Comparison of ENCODE assay signal across 9 mouse cellular contexts in the genomic region with DNA sequence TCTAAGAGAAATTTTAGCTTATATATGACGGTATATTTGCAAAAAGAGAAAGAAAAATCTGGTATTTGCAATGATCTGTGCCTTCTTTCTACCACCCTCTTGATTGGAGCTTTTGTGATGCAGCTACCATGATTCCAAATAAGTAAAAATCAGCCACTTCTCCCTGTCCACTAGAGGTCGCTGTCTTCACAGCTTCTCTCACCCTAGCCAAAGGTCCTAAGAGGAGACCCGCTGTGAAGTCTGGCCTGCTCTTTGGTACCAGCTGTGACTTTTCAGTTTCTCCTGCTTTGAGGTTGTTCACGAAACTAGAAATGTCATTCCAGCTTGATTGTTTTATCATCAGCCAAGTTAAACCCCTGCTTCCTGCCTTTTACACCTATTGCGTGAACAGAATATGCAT. TPM values are rescaled to one million over a fixed set of nuclear protein-coding genes. Genes with fewer than 3 reads are reported as not detected.
DNase-seq lines count a peak whose midpoint lies in the region; ATAC-seq and TF ChIP-seq lines count a peak whose summit lies in the region.
"Had no signal": no experiment of that assay in that cellular context is flagged by ENCODE, and none has a peak within 500 bp of the region (broad histone marks: within the 10 kb centered on the region; RNA-seq: fewer than 3 reads in every experiment).

No protein-coding gene starts in this region.

- no peak overlapping the region for H3K4me3 ChIP-seq in kidney, embryonic 14.5 days (ENCODE audit: low read length)
- no peak overlapping the region for H3K4me3 ChIP-seq in E14TG2a.4 (replicated peaks; ENCODE audit: low read length)
- H3K4me3 ChIP-seq: neural tube, embryonic 12.5 days had no signal

- no peaks in the 10 kb centered on the region for H3K27me3 ChIP-seq in kidney, embryonic 14.5 days (ENCODE audit: control insufficient read depth, insufficient read depth, low read length)
- H3K27me3 ChIP-seq in E14TG2a.4 (ENCODE audit: insufficient read depth, low read length): no peaks in the 10 kb centered on the region
- H3K27me3 ChIP-seq: neural tube, embryonic 12.5 days had no signal

- DNase-seq in kidney, adult 18-20 months: peak; percentile 9
- peak; percentile 80 for DNase-seq in ZHBTc4 (ENCODE audit: low read depth, low spot score)
- peak; percentile 28 to 30 for DNase-seq in lung, postnatal 4 days
- no peak for DNase-seq in right cerebral cortex, adult 2 months (ENCODE audit: low spot score in 2 of 2)
- no peak for DNase-seq in layer of hippocampus, adult 9-11 months

- H3K9ac ChIP-seq in kidney, embryonic 14.5 days (ENCODE audit: low read depth, low read length): no peak overlapping the region
- H3K9ac ChIP-seq: neural tube, embryonic 12.5 days had no signal

- peak; percentile 52 for TF ChIP-seq CTCF in E14TG2a.4 (conservative IDR thresholded peaks at IDR 0.05; ENCODE audit: low read length)

- no peaks in the 10 kb centered on the region for H3K9me3 ChIP-seq in kidney, embryonic 14.5 days (ENCODE audit: control insufficient read depth, low read length)
- H3K9me3 ChIP-seq in E14TG2a.4 (ENCODE audit: low read length): no peaks in the 10 kb centered on the region
- H3K9me3 ChIP-seq: neural tube, embryonic 12.5 days had no signal

- H3K4me1 ChIP-seq in kidney, embryonic 14.5 days (ENCODE audit: control insufficient read depth, insufficient read depth, low read length): no peaks in the 10 kb centered on the region
- no peaks in the 10 kb centered on the region for H3K4me1 ChIP-seq in E14TG2a.4 (replicated peaks; ENCODE audit: low read depth, low read length)
- H3K4me1 ChIP-seq: neural tube, embryonic 12.5 days had no signal

- H3K36me3 ChIP-seq in kidney, embryonic 14.5 days (ENCODE audit: control insufficient read depth, insufficient read depth, low read length): no peaks in the 10 kb centered on the region
- H3K36me3 ChIP-seq in E14TG2a.4 (ENCODE audit: insufficient read depth, low read length): no peaks in the 10 kb centered on the region
- H3K36me3 ChIP-seq: neural tube, embryonic 12.5 days had no signal

- H3K27ac ChIP-seq in kidney, embryonic 14.5 days (ENCODE audit: low read depth, low read length): no peak overlapping the region
- H3K27ac ChIP-seq: neural tube, embryonic 12.5 days had no signal

- WGBS in kidney, embryonic 14.5 days: 28% methylated on average over 5 of the region's 5 CpGs

- no peak for ATAC-seq in kidney, embryonic 14.5 days (ENCODE audit: low FRiP score, low TSS enrichment)
- ATAC-seq in granulocyte monocyte progenitor cell, adult 5-6 weeks (replicated peaks; ENCODE audit: poor library complexity, severe bottlenecking): peak; percentile 59

- H3K4me2 ChIP-seq in kidney, embryonic 14.5 days (replicated peaks; ENCODE audit: low read depth, low read length): no peak overlapping the region
- H3K4me2 ChIP-seq: neural tube, embryonic 12.5 days had no signal

RNA-seq across cellular contexts. Expression of a gene that starts 14.5 kb away (rescaled TPM):
- polyA plus RNA-seq in kidney, embryonic 14.5 days (2014; fragmentation: Nextera tagmentation; extraction: Ambion mirVana): 0.24 and 0.34 TPM in 2 replicates
- 1.9 and 2.1 TPM in 2 replicates for total RNA-seq in granulocyte monocyte progenitor cell, adult 5-6 weeks (2014; fragmentation: Nextera tagmentation)
- 4.1 and 5.4 TPM in 2 replicates for total RNA-seq in granulocyte monocyte progenitor cell, adult 5-6 weeks (2017)

Comparison
In these comparisons a context has a peak if more than half of its experiments do, and no peak if none do; other contexts are left out.
1. DNase-seq: peak in kidney, adult 18-20 months (single experiment), ZHBTc4 (single experiment) and lung, postnatal 4 days (2 of 2); none in right cerebral cortex, adult 2 months (0 of 2) and layer of hippocampus, adult 9-11 months (single experiment).